Mouse (Mus musculus) gastrocnemius, adult 2 months (tissue): Measurements from ENCODE around the gene Enah. TPM values are rescaled to one million over a fixed set of nuclear protein-coding genes. Genes with fewer than 3 reads are reported as not detected.

Experiments
- DNase-seq: peaks from one replicate; pipeline ENCODE4 v3.0.0; 2022
- H3K27ac ChIP-seq: fragments of 200-600 bp; 2 replicates; pipeline ENCODE4 v1.8.1; 2022; ENCODE audit warnings: mild to moderate bottlenecking
- H3K4me3 ChIP-seq: fragments of 200-600 bp; 2 replicates; pipeline ENCODE4 v1.8.1; 2022; ENCODE audit warnings: mild to moderate bottlenecking, moderate library complexity
- CTCF ChIP-seq: fragments of 200-600 bp; IDR thresholded peaks from 2 replicates; pipeline ENCODE4 v1.8.1; 2022; ENCODE audit warnings: antibody characterized with exemption, mild to moderate bottlenecking, moderate library complexity
- intact Hi-C: fragments of 180-260 bp; cut with DNase I; formaldehyde crosslinking; loops from one replicate; pipeline ENCODE4 v1.15.1; 2025
- total RNA-seq, 2 experiments: library from RNA; stranded (reverse); gene quantifications; 2 replicates each; pipeline ENCODE4 v1.2.3; 2021

Gene Enah
- total RNA-seq, 2 experiments from 2014 or later = 31.6 to 73.0 TPM

DNA sequence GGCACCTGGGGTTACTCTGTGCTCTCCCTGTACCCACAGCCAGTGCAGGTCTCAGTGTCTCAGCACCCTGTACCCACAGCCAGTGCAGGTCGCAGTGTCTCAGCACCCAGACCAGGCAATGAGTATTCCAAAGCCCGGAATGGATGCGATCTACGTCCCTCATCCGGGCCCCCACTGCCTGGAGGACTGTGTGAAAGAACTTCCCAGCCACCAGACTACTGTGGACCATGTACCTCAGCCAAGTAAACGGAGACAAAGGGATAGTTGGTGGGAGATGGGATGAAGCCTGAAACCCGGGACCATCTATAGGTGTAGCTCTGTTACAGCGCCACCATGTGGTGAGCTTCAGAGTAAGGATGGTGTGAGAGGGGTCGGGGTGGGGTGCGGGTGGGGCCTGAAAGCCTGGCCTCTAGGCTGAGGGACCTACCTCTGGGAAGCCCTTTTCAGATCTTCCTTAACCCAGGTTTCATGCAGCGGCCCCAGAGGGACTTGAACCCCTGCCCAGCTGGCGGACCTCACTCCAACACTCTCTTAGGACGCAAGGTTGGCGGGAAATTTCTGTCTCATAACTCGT, 139.0 kb downstream of the Enah start:
- Histone ChIP-seq H3K27ac (no peak overlapping the region), H3K4me3 (no peak overlapping the region; the same call in 1 of the 2 replicates)
- intact Hi-C loops = loop anchor here (1.0 to 5.0 kb wide), 3 partner anchors 39 to 153 kb away; partner anchors contain the start of gene Lbr
- peak; percentile 41; the same call in 1 of the 2 replicates for TF ChIP-seq CTCF
- no peak for DNase-seq

DNA sequence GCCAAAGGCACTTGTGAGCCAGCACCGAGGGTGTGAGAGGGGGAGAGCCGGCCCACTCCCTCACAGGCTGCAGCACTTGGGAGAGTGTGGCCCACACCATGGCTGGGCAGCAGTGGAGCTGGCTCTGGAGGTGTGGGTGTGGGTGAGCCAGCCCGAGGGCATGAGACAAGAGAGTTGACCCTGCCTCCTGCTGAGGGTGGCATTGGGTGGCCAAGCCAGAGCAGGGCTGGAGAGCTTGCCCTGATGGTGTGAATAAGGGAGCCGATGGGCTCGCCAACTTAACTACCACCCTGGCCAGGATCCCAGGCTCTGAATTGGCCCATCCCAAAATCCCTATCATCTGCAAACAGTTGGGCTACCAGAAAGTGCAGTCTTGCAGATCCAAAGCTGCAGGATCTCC, 141.4 kb downstream of the Enah start:
- Histone ChIP-seq H3K4me3 (no peak overlapping the region), H3K27ac (no peak overlapping the region)
- TF ChIP-seq CTCF = no peak
- intact Hi-C loops = no loop called here
- DNase-seq = no peak

DNA sequence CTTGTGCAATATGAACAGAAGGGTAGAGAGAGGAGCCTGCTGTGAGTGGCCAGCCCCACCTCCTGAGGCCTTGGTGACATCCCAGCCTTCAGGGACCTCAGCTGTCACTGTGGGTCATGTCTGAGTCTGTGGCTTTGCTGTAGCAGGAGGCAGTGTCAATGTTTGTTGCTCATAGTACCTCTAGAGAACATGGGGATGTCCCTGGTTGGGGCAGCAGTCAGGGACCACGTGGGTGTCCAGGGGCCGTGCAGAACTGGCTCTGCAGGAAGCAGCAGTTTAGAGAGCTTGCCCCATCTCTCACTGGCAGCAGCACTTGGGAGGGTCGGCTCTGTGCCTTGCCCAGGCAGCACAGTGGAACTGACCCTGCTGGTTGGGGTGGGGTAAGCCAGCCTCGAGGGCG, 142.7 kb downstream of the Enah start:
- no peak for DNase-seq
- TF ChIP-seq CTCF = no peak
- intact Hi-C loops = no loop called here
- no peak overlapping the region for H3K4me3 ChIP-seq
- no peak overlapping the region for H3K27ac ChIP-seq

DNA sequence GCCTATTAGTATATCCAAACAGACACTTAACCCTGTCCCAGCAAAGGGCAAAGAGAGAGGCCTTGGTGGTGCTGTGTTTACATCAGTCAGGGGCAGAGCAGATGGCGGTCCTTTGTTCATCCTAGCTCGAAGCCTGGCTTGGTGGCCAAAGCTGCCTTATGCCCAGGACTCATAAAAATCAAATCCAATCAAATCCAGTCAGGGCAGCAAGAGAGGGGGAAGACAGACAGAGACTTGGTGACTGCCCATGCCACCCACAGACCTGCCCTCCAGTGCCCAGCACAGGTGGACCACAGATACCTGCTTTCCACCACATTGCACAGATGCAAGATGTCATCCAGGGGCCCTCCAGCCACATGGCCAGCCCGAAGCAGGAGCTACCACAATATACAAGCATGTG, 143.1 kb downstream of the Enah start:
- Histone ChIP-seq H3K27ac (no peak overlapping the region), H3K4me3 (no peak overlapping the region)
- intact Hi-C loops = no loop called here
- DNase-seq = no peak
- no peak for TF ChIP-seq CTCF

DNA sequence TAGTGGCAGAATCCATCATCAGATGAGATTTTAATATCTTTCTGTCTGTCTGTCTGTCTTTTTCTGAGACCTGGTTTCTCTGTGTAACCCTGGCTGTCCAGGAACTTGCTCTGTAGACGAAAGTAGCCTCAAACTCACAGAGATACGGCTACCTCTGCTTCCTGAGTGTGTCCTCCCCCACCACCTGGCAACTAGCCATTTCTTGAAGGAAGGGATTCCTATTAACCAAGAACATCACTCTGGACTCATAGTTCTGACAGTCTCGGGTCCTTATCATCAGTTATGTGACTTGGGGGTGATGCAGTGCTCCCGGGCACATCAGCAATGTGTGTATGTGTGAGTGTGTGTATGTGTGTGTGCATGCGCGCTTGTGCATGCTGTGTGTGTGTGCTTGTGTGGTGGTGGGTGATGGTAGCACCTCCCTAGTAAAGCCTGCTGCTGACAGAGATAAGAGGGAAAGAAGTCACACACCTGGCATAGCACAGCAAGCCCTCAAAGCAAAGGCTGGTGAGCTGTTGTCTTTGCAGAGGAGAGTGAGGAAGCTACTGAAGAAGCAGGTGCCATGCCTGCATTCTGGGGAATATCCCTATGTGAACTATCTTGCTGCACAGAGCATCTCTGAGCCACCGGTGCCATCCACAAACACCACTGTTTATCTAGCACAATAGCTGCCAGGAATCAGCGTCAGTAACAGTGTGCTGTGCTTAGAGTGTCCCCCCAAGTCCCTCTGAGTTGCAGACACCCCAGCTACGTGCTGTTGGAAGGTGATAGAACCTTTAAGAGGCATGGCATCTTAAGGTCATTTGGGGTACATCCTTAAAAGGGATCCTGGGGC, 146.5 kb downstream of the Enah start:
- Histone ChIP-seq H3K27ac (no peak overlapping the region), H3K4me3 (no peak overlapping the region)
- no peak for TF ChIP-seq CTCF
- intact Hi-C loops = no loop called here
- DNase-seq = no peak

DNA sequence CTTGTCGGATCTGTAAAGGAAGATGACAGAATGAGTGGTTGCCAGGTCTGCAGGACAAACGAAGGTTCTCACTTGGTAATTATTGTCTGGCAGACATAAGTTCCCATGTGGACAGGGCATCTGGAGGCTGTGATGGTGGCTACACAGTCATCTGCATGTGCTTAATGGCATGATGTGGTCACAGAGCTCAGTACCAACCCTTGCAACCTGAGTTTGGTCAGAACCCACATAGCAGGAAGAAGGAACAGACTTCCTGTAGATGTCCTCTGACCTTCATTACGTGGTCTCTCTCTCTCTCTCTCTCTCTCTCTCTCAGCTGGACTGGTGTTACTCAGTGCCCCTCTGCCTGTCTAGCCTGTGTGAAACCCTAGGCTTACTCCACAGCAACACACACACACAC, 147.2 kb downstream of the Enah start:
- Histone ChIP-seq H3K4me3 (no peak overlapping the region), H3K27ac (no peak overlapping the region)
- no peak for DNase-seq
- intact Hi-C loops = no loop called here
- no peak for TF ChIP-seq CTCF

DNA sequence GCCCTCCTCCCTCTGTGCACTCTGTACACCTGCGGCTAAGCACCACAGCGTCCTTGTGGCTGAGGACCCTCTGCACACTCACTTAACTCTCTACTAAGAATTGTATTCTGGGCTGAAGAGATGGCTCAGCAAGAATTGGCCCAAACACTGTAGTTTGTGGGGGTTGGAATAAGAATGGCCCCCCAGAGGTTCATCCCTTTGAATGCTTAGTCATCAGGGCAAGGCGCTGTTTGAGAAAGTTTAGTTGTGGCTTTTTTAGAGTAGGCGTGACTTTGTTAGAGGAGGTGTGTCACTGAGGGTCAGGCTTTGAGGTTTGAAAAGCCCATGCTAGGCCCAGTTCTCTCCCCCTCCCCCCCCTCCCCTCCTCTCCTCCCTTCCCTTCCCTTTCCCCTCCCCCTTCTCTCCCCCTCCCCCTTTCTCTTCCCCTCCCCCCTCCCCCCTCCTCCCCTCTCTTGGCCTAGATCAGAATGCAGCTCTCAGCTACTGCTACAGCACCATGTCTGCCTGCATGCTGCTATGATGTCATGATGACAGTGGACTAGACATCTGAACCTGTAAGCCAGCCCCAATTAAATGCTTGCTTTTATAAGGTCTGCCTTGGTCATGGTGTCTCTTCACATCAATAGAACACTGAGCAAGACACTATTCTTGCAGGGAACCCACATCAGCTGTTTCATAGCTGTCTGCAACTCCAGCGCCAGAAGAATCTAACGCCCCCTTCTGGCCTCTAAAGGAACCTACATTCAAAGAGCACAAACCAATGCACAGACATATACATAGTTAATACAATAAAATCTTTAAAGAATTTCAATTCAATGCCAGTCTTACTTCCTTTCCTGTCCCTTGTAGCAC, 153.1 kb downstream of the Enah start:
- Histone ChIP-seq H3K4me3 (no peak overlapping the region), H3K27ac (no peak overlapping the region)
- intact Hi-C loops = no loop called here
- TF ChIP-seq CTCF = no peak
- DNase-seq = no peak

DNA sequence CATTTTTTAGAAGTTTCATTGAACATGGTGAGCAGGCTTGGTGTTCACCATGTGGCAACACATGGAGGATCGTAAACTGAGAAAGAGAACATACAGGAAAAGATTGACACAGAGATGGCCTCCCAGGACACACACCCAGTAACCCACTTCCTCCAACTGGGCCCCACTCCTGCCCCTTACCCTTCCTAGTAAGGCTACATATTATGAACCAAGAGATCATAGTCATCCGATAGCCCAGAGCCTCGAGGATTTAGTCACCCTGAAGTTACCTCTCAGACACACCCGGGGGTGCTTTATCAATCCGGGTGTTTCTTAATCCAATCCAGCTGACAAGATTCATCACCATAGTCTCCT, 153.9 kb downstream of the Enah start:
- H3K27ac ChIP-seq = no peak overlapping the region
- no peak for DNase-seq
- intact Hi-C loops = no loop called here
- no peak for TF ChIP-seq CTCF
- no peak overlapping the region for H3K4me3 ChIP-seq

DNA sequence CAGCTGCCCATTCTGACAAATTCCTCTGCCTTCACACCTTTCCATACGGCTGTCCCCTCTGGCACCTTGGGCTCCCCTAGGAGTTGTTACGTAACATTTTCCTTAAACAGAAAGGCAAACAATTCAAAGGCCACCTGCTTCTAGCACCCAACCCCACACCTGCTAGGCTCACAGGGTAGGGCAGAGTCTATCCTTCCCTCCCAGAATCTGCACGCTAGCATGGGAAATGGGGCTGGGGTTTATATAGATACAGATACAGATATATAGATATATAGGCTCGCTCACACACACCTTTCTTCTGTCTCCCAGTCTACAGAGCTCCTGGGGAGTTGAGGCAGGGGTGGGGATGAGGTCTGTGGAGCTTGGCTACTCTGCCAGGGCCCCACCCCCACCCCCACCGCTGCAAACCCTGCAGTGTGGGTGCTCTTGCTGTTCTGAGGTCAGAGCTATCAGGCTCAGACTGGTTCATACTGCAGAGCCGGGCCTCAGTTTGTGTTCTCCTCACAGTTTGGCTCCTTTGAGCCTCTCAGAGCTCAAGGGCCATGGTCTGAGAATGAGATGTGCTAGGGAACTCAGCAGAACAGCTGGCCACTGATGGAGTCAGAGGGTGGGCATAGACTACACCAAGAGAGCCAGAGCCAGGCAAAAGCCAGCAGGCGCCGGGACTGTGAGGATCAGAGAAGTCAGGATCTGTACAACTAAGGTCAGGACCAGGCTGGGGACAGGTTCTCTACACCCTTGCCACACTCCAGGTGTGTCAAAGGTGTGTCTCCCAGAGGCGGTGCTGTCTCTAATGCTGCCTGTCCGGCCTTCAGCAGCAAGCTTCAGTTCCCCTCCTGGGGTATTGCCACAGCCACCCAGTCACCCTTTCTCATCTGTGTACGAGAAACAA, 154.6 kb downstream of the Enah start:
- no peak overlapping the region for H3K27ac ChIP-seq
- H3K4me3 ChIP-seq = no peak overlapping the region
- intact Hi-C loops = no loop called here
- DNase-seq = no peak
- TF ChIP-seq CTCF = no peak

DNA sequence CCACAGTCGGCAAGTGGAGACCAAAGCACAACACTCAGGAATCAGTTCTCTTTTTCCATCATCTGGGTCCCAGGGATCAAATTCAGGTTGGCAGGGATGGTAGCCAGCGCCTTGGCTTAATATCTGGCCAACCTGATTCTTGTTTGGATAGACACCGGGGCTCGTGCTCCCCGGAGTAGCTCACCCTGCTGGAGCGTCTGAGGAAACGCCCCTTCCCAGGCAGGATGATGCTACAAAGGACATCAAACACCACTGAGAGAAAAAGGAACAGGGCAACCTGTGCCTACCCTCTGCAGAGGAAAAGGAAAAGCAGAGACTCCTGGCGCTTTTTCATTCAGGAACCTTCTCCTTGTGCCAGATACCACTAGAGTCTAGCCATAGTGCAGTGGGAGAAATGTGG, 156.4 kb downstream of the Enah start:
- intact Hi-C loops = no loop called here
- no peak for TF ChIP-seq CTCF

DNA sequence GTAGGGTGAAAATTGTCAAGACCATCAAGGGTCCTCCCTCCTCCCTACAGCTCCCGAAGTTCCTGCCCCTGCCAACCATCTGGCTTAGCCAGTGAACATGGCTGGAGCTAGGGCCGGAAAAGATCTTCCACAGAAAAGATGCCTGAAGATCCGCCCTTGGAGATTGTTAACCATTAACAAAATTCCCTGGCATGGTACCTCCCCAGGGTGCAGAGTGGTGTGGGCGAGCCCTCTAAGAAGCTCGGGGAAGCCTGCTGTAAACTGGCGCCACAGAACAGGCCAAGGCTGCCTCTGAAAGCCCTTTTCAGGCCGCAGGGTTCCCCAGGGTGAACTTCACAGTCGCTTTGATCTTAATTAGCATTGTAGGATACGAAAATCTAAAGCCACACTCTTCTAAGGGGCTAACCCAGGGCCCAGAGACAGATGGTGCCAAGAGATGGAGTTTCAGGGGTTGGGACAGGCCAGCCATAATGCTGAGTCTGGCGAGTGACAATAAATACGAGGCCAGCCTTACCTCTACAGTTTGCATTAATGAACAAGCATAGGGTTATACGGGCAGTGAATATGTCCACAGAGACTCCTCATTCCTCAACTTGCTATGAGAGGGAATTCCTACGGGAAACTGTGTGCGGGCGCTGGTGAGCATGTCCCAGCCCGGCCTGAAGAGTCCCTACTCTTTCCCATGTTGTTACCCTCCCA, 157.0 kb downstream of the Enah start:
- DNase-seq = no peak
- intact Hi-C loops = no loop called here
- H3K4me3 ChIP-seq = no peak overlapping the region
- H3K27ac ChIP-seq = no peak overlapping the region
- TF ChIP-seq CTCF = no peak

More for the DNA sequence above, 156.4 kb downstream of the Enah start:
- Histone ChIP-seq H3K4me3 (no peak overlapping the region), H3K27ac (no peak overlapping the region)
- no peak for DNase-seq
